Mouse (Mus musculus) G1E-ER4 (cell line): Measurements from ENCODE around the gene Ccdc162. TPM values are rescaled to one million over a fixed set of nuclear protein-coding genes. Genes with fewer than 3 reads are reported as not detected.

Experiments
- GATA1 ChIP-seq: IDR thresholded peaks from one replicate; pipeline ENCODE4 v1.8.0; 2012; ENCODE audit warnings: low read length, inconsistent platforms
- polyA plus RNA-seq: library from polyadenylated mRNA; stranded (reverse); fragments of >175 nt; gene quantifications from 2 replicates; pipeline ENCODE4 v1.2.3, GENCODE M21; 2012

Ccdc162 gene
- polyA plus RNA-seq, 1 experiment = not detected

GRCm38 (mm10) chr10:41544481-41545190 lies 171.8 kb downstream of the Ccdc162 start:
- TF ChIP-seq GATA1 = no peak

GRCm38 (mm10) chr10:41543844-41544243 lies 172.6 kb downstream of the Ccdc162 start:
- no peak for TF ChIP-seq GATA1

- no peak for TF ChIP-seq GATA1
Observed at GRCm38 (mm10) chr10:41543439-41543838, 173.0 kb downstream of the Ccdc162 start.

- no peak for TF ChIP-seq GATA1
Observed at GRCm38 (mm10) chr10:41542057-41542456, 174.4 kb downstream of the Ccdc162 start.

GRCm38 (mm10) chr10:41538986-41539385 lies 177.4 kb downstream of the Ccdc162 start:
- TF ChIP-seq GATA1 = no peak

DNA sequence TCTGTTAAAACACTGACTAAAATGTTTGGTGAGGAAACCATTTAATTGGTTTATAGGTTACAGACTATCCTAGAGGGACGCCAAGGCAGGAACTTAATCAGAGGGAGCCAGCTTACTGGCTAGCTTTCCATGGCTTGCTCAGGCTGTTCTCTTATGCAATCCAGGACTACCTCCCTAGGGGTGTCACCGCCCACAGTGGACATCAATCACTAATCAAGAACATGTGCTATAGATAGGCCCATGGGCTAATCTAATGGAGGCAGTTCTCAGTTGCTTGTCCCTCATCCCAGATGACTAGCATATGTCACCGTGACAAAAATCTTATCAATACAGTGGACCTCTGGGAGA lies 178.5 kb downstream of the Ccdc162 start:
- TF ChIP-seq GATA1 = no peak

DNA sequence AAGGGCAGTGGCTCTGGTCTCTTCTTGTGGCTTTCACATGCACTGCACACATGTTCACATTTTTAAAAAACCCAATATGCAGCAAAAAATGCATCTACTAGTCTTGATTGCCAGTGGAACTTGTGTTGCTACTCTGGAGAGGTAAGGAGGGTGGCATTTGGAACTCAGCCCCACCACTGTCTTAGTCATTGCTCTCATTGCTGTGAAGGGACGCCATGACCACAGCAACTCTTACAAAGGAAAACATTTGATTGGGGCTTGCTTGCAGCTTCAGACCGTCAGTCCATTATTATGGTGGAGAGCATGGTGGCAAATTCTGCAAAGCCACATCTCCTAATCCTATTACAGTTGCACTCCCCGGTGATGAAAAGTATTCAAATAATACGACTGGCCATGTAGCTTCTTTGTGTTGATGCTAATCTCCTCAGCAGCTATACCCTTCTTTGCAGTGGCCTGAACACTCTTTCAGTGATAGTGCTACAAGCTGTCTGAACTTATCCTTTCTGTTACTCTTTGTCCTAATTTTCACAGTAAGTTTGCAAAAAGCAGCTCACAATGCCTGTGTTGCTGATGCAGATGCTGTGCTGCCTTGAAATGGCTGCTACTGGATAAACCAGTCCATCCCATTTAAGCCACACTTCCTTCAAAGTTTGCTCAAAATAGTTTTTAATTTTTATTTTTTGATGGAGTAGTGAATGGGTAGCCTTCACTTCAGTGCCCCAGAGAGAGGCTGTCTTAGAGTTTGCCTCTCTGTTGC lies 179.0 kb downstream of the Ccdc162 start:
- no peak for TF ChIP-seq GATA1

DNA sequence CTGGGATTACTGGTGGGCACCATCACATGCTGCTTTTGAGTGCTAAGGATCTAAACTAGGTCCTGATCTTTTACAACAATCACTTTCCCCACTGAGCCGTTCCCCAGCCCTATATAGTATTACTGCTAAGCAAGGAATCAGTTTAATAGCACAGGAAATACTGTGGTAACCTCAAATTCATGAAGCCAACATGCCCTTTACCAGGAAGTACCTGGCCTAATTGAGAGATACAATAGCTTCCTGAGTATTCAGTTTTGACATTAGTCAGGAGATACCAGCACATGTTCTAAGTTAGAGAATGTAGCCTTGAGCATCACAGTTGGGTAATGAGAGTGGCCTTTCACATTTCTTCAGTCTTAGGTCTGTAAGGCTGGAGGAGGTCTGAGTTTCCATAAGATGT lies 179.7 kb downstream of the Ccdc162 start:
- no peak for TF ChIP-seq GATA1

DNA sequence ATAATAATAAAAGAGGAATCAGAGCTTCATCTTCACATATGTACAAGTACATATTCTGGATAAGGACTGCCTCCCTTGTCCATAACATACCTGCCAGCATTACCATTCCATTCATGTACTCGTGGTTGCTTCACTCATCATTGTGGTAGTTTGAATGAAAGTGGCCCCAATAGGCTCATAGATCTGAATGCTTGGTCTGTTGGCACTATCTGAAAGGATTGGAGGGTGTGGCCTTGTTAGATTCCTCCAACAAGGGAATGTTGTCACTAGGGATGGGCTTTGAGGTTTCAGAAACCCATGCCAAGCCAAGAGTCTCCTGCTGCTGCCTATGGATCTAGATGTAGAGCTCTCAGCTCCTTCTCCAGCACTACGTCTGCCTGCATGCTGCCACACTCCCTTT lies 180.4 kb downstream of the Ccdc162 start:
- no peak for TF ChIP-seq GATA1

DNA sequence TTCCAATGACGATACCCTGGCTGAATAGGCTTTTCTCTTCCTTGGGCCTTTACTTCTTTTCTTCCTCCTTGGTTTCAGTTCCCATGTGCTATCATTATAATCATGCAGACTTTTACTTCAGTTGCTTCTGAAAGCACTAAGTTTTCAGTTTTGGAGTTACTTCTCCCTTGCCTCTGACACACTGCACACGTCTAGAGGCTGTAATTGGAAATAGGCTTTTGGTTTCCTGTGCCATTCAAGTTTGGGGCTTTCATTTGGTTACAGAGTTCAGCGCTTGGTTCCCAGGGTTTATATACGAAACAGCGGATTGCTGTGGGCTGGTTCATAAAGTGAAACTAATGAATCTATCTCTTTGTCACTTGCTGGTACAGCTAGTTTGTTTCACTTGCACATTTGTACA lies 186.5 kb downstream of the Ccdc162 start:
- TF ChIP-seq GATA1 = no peak

- TF ChIP-seq GATA1 = no peak
Observed at GRCm38 (mm10) chr10:41525696-41526095, 190.7 kb downstream of the Ccdc162 start.

- TF ChIP-seq GATA1 = no peak
Observed at GRCm38 (mm10) chr10:41523386-41523785, 193.0 kb downstream of the Ccdc162 start.

GRCm38 (mm10) chr10:41520410-41520673 lies 196.1 kb downstream of the Ccdc162 start:
- TF ChIP-seq GATA1 = no peak

- TF ChIP-seq GATA1 = no peak
Observed at GRCm38 (mm10) chr10:41519640-41520409, 196.6 kb downstream of the Ccdc162 start.

- no peak for TF ChIP-seq GATA1
Observed at GRCm38 (mm10) chr10:41518981-41519618, 197.3 kb downstream of the Ccdc162 start, which contains the start of gene Cd164. Gene Cd164, plus strand, starts transcription at chr10:41519414.

DNA sequence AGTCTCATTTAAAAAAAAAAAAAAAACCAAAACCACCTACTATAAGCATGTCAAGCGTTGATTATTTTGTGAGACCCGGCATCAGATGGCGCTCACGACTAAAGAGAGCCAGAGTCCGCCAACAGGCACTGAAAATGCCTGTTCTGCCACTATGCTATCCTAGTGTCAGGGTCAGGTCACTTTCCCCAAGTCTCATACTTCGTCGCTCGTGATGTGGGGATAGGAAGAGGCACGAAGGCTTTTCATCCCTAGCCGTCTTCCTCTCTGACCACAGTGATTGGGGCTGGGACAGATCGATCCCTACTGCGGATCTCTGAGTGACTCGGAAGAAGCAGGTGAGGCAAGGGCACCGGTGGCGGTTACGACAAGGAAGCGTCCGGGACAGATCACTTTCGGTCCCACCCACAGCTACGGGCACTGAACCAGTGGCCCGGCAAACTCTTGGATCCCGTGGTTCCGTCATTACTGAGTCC lies 197.9 kb downstream of the Ccdc162 start:
- no peak for TF ChIP-seq GATA1
